Mouse (Mus musculus): ENCODE results near the gene Suv39h1. TPM values are rescaled to one million over a fixed set of nuclear protein-coding genes. Genes with fewer than 3 reads are reported as not detected.
"Not testable (repeated sequence)": the region's sequence is repeated elsewhere in the genome, so short reads cannot be mapped to it uniquely, and the experiment has no call there.

Suv39h1 gene
- polyA plus RNA-seq, 1 experiment from 2014 or later: 36.4 TPM

GRCm38 (mm10) chrX:8096068-8096786, 21.7 kb upstream of the Suv39h1 start:
- H3K9ac ChIP-seq: peak overlapping the region; percentile 49
- peak; percentile 90 for ATAC-seq (ENCODE audit: low FRiP score)

GRCm38 (mm10) chrX:8095546-8095945, 21.0 kb upstream of the Suv39h1 start:
- ATAC-seq (ENCODE audit: low FRiP score) (no peak), DNase-seq (ENCODE audit: low spot score) (no peak)
- H3K27me3 ChIP-seq (ENCODE audit: control insufficient read depth, insufficient read depth, low read length): no peaks in the 10 kb centered on the region
- peak overlapping the region; percentile 20 for H3K4me3 ChIP-seq (replicated peaks; ENCODE audit: low read length)
- H3K4me1 ChIP-seq (replicated peaks; ENCODE audit: control insufficient read depth, insufficient read depth, low read length): peaks cover 4% of the 10 kb centered on the region; the same call in 1 of the 2 replicates
- H3K9me3 ChIP-seq (ENCODE audit: control insufficient read depth, low read length): no peaks in the 10 kb centered on the region
- H3K27ac ChIP-seq: peak overlapping the region; percentile 64
- peak overlapping the region; percentile 48 for H3K4me2 ChIP-seq (replicated peaks)
- H3K9ac ChIP-seq: peak overlapping the region; percentile 49
- H3K36me3 ChIP-seq (replicated peaks; ENCODE audit: control insufficient read depth, insufficient read depth): no peaks in the 10 kb centered on the region
- 86% methylated on average over 9 of the region's 10 CpGs for WGBS

More at GRCm38 (mm10) chrX:8096068-8096786, 21.7 kb upstream of the Suv39h1 start:
- H3K4me3 ChIP-seq (replicated peaks; ENCODE audit: low read length): peak overlapping the region; percentile 24
- not testable (repeated sequence) for H3K4me1 ChIP-seq (replicated peaks; ENCODE audit: control insufficient read depth, insufficient read depth, low read length); H3K9me3 ChIP-seq (ENCODE audit: control insufficient read depth, low read length); DNase-seq (ENCODE audit: low spot score); H3K27me3 ChIP-seq (ENCODE audit: control insufficient read depth, insufficient read depth, low read length); H3K36me3 ChIP-seq (replicated peaks; ENCODE audit: control insufficient read depth, insufficient read depth)
- H3K27ac ChIP-seq: peak overlapping the region; percentile 64
- 21% methylated on average over 20 of the region's 48 CpGs for WGBS
- H3K4me2 ChIP-seq (replicated peaks): peak overlapping the region; percentile 48

- H3K27ac ChIP-seq; H3K4me3 ChIP-seq (replicated peaks; ENCODE audit: low read length); H3K36me3 ChIP-seq (replicated peaks; ENCODE audit: control insufficient read depth, insufficient read depth); H3K27me3 ChIP-seq (ENCODE audit: control insufficient read depth, insufficient read depth, low read length); DNase-seq (ENCODE audit: low spot score); H3K9me3 ChIP-seq (ENCODE audit: control insufficient read depth, low read length); H3K9ac ChIP-seq; H3K4me1 ChIP-seq (replicated peaks; ENCODE audit: control insufficient read depth, insufficient read depth, low read length); H3K4me2 ChIP-seq (replicated peaks); ATAC-seq (ENCODE audit: low FRiP score): not testable (repeated sequence)
- WGBS: 73% methylated on average over 4 of the region's 5 CpGs
Observed at GRCm38 (mm10) chrX:8090954-8091347, 16.4 kb upstream of the Suv39h1 start.

GRCm38 (mm10) chrX:8090346-8090953, 15.9 kb upstream of the Suv39h1 start, which contains the start of gene Was:
TSS of gene Was (minus strand) at chrX:8090498.
- DNase-seq (ENCODE audit: low spot score) (no peak), ATAC-seq (ENCODE audit: low FRiP score) (no peak)
- H3K4me1 ChIP-seq (replicated peaks; ENCODE audit: control insufficient read depth, insufficient read depth, low read length): no peaks in the 10 kb centered on the region
- no peak within 1 kb of the TSS for H3K27ac ChIP-seq
- no peak within 1 kb of the TSS for H3K4me2 ChIP-seq (replicated peaks)
- no peaks in the 10 kb centered on the region for H3K36me3 ChIP-seq (replicated peaks; ENCODE audit: control insufficient read depth, insufficient read depth)
- no peaks in the 10 kb centered on the region for H3K27me3 ChIP-seq (ENCODE audit: control insufficient read depth, insufficient read depth, low read length)
- no peak within 1 kb of the TSS for H3K9ac ChIP-seq
- no peaks in the 10 kb centered on the region for H3K9me3 ChIP-seq (ENCODE audit: control insufficient read depth, low read length)
- no peak within 1 kb of the TSS for H3K4me3 ChIP-seq (replicated peaks; ENCODE audit: low read length)
- WGBS: 86% methylated on average over 14 of the region's 14 CpGs

GRCm38 (mm10) chrX:8089746-8090145, 15.2 kb upstream of the Suv39h1 start:
- no peaks in the 10 kb centered on the region for H3K27me3 ChIP-seq (ENCODE audit: control insufficient read depth, insufficient read depth, low read length)
- no peaks in the 10 kb centered on the region for H3K9me3 ChIP-seq (ENCODE audit: control insufficient read depth, low read length)
- no peak overlapping the region for H3K4me3 ChIP-seq (replicated peaks; ENCODE audit: low read length)
- DNase-seq (ENCODE audit: low spot score): no peak
- no peaks in the 10 kb centered on the region for H3K36me3 ChIP-seq (replicated peaks; ENCODE audit: control insufficient read depth, insufficient read depth)
- H3K9ac ChIP-seq: no peak overlapping the region
- no peak for ATAC-seq (ENCODE audit: low FRiP score)
- H3K4me2 ChIP-seq (replicated peaks): no peak overlapping the region
- H3K27ac ChIP-seq: no peak overlapping the region
- 90% methylated on average over 3 of the region's 3 CpGs for WGBS
- no peaks in the 10 kb centered on the region for H3K4me1 ChIP-seq (replicated peaks; ENCODE audit: control insufficient read depth, insufficient read depth, low read length)

GRCm38 (mm10) chrX:8085611-8086010, 11.1 kb upstream of the Suv39h1 start:
- H3K27me3 ChIP-seq (ENCODE audit: control insufficient read depth, insufficient read depth, low read length): no peaks in the 10 kb centered on the region
- no peaks in the 10 kb centered on the region for H3K9me3 ChIP-seq (ENCODE audit: control insufficient read depth, low read length)
- ATAC-seq (ENCODE audit: low FRiP score) (no peak), DNase-seq (ENCODE audit: low spot score) (no peak)
- no peaks in the 10 kb centered on the region for H3K4me1 ChIP-seq (replicated peaks; ENCODE audit: control insufficient read depth, insufficient read depth, low read length)
- H3K4me3 ChIP-seq (replicated peaks; ENCODE audit: low read length): no peak overlapping the region
- no peak overlapping the region for H3K4me2 ChIP-seq (replicated peaks)
- H3K27ac ChIP-seq: no peak overlapping the region
- H3K36me3 ChIP-seq (replicated peaks; ENCODE audit: control insufficient read depth, insufficient read depth): no peaks in the 10 kb centered on the region
- 83% methylated on average over 8 of the region's 8 CpGs for WGBS
- no peak overlapping the region for H3K9ac ChIP-seq

GRCm38 (mm10) chrX:8084771-8085259, 10.3 kb upstream of the Suv39h1 start:
- ATAC-seq (ENCODE audit: low FRiP score) (no peak), DNase-seq (ENCODE audit: low spot score) (no peak)
- Histone ChIP-seq H3K4me3 (replicated peaks; ENCODE audit: low read length) (no peak overlapping the region), H3K9ac (no peak overlapping the region), H3K4me1 (replicated peaks; ENCODE audit: control insufficient read depth, insufficient read depth, low read length) (no peaks in the 10 kb centered on the region), H3K27ac (no peak overlapping the region), H3K27me3 (ENCODE audit: control insufficient read depth, insufficient read depth, low read length) (no peaks in the 10 kb centered on the region), H3K4me2 (replicated peaks) (no peak overlapping the region), H3K9me3 (ENCODE audit: control insufficient read depth, low read length) (no peaks in the 10 kb centered on the region), H3K36me3 (replicated peaks; ENCODE audit: control insufficient read depth, insufficient read depth) (no peaks in the 10 kb centered on the region)
- 89% methylated on average over 6 of the region's 6 CpGs for WGBS

- no peaks in the 10 kb centered on the region for H3K9me3 ChIP-seq (ENCODE audit: control insufficient read depth, low read length)
- H3K36me3 ChIP-seq (replicated peaks; ENCODE audit: control insufficient read depth, insufficient read depth): 0 out of 2 replicates have a peak, but pooled peaks cover 4% of the 10 kb centered on the region
- WGBS: 41% methylated on average over 3 of the region's 3 CpGs
- H3K4me2 ChIP-seq (replicated peaks): peak overlapping the region; percentile 50
- peak overlapping the region; percentile 49 for H3K4me3 ChIP-seq (replicated peaks; ENCODE audit: low read length)
- peak overlapping the region; percentile 56 for H3K9ac ChIP-seq
- no peak; the same call in none of the 2 replicates for ATAC-seq (ENCODE audit: low FRiP score)
- no peaks in the 10 kb centered on the region; the same call in 1 of the 2 replicates for H3K4me1 ChIP-seq (replicated peaks; ENCODE audit: control insufficient read depth, insufficient read depth, low read length)
- DNase-seq (ENCODE audit: low spot score): no peak
- H3K27me3 ChIP-seq (ENCODE audit: control insufficient read depth, insufficient read depth, low read length): no peaks in the 10 kb centered on the region
- peak overlapping the region; percentile 89 for H3K27ac ChIP-seq
Observed at GRCm38 (mm10) chrX:8075104-8075503, 544 bp upstream of the Suv39h1 start.

GRCm38 (mm10) chrX:8073881-8074429, 605 bp downstream of the Suv39h1 start:
- peak overlapping the region; percentile 83 for H3K27ac ChIP-seq
- peak overlapping the region; percentile 50 for H3K4me2 ChIP-seq (replicated peaks)
- peak overlapping the region; percentile 62 for H3K9ac ChIP-seq
- H3K4me3 ChIP-seq (replicated peaks; ENCODE audit: low read length): peak overlapping the region; percentile 49
- peak; percentile 23 for DNase-seq (ENCODE audit: low spot score)
- H3K27me3 ChIP-seq (ENCODE audit: control insufficient read depth, insufficient read depth, low read length): no peaks in the 10 kb centered on the region
- H3K4me1 ChIP-seq (replicated peaks; ENCODE audit: control insufficient read depth, insufficient read depth, low read length): no peaks in the 10 kb centered on the region; the same call in 1 of the 2 replicates
- peaks cover 7% of the 10 kb centered on the region; the same call in 1 of the 2 replicates for H3K36me3 ChIP-seq (replicated peaks; ENCODE audit: control insufficient read depth, insufficient read depth)
- 28% methylated on average over 51 of the region's 64 CpGs for WGBS
- no peaks in the 10 kb centered on the region for H3K9me3 ChIP-seq (ENCODE audit: control insufficient read depth, low read length)
- ATAC-seq (ENCODE audit: low FRiP score): peak; percentile 36

All from hindbrain, embryonic 14.5 days (tissue).